Mouse (Mus musculus) myocyte (in vitro differentiated cells): ENCODE data around the gene Capn5. TPM values are rescaled to one million over a fixed set of nuclear protein-coding genes. Genes with fewer than 3 reads are reported as not detected.

Experiments
- H3K27me3 ChIP-seq: one replicate; pipeline ENCODE4 v1.6.1; 2011; ENCODE audit not compliant: control insufficient read depth, insufficient read depth, insufficient read length
- H3K36me3 ChIP-seq: one replicate; pipeline ENCODE4 v1.6.1; 2011; ENCODE audit not compliant: control insufficient read depth, insufficient read depth
- H3K4me2 ChIP-seq: one replicate; pipeline ENCODE4 v1.6.1; 2011; ENCODE audit warnings: low read depth, control low read depth
- H3K4me3 ChIP-seq: one replicate; pipeline ENCODE4 v1.5.1; 2011; ENCODE audit warnings: mild to moderate bottlenecking, control low read depth, moderate library complexity
- H3K79me2 ChIP-seq: one replicate; pipeline ENCODE4 v1.6.1; 2011; ENCODE audit not compliant: control insufficient read depth, insufficient read depth
- H3ac ChIP-seq: one replicate; pipeline ENCODE4 v1.6.1; 2011; ENCODE audit not compliant: control insufficient read depth, insufficient read length
- CEBPB ChIP-seq: IDR thresholded peaks from 2 replicates; pipeline ENCODE4 v1.6.1; 2011; ENCODE audit warnings: mild to moderate bottlenecking, moderate library complexity; ENCODE audit not compliant: poor library complexity, insufficient read depth, severe bottlenecking
- E2F4 ChIP-seq: IDR thresholded peaks from one replicate; pipeline ENCODE4 v1.6.1; 2011; ENCODE audit warnings: mild to moderate bottlenecking, control low read depth, moderate library complexity; ENCODE audit not compliant: insufficient read depth
- MAX ChIP-seq: IDR thresholded peaks from one replicate; pipeline ENCODE4 v1.6.1; 2011; ENCODE audit warnings: low read depth, mild to moderate bottlenecking, control low read depth
- MYOD1 ChIP-seq, 3 experiments: IDR thresholded peaks; one replicate each; pipeline ENCODE4 v1.6.1; 2011; ENCODE audit warnings: control low read depth in 2 of 3, low read depth in 2 of 3, mild to moderate bottlenecking in 2 of 3, moderate library complexity in 1 of 3; ENCODE audit not compliant: insufficient read length in 2 of 3, control insufficient read depth in 1 of 3
- MYOG ChIP-seq, 3 experiments: IDR thresholded peaks; one replicate each; pipeline ENCODE4 v1.6.1; 2011; ENCODE audit warnings: control low read depth in 2 of 3, low read depth in 2 of 3, mild to moderate bottlenecking in 2 of 3; ENCODE audit not compliant: insufficient read length in 2 of 3, control insufficient read depth in 1 of 3, insufficient read depth in 1 of 3
- POLR2A ChIP-seq: IDR thresholded peaks from one replicate; pipeline ENCODE4 v1.6.1; 2011; ENCODE audit warnings: low read depth, mild to moderate bottlenecking, control low read depth, moderate library complexity; ENCODE audit not compliant: insufficient read length
- POLR2AphosphoS2 ChIP-seq: IDR thresholded peaks from one replicate; pipeline ENCODE4 v1.6.1; 2011; ENCODE audit warnings: low read depth, control low read depth; ENCODE audit not compliant: insufficient read length
- REST ChIP-seq: IDR thresholded peaks from one replicate; pipeline ENCODE4 v1.6.1; 2011; ENCODE audit warnings: mild to moderate bottlenecking, control low read depth, moderate library complexity; ENCODE audit not compliant: insufficient read depth, insufficient read length
- SRF ChIP-seq: IDR thresholded peaks from one replicate; pipeline ENCODE4 v1.6.1; 2011; ENCODE audit warnings: low read depth; ENCODE audit not compliant: control insufficient read depth, insufficient read length
- TCF12 ChIP-seq: IDR thresholded peaks from one replicate; pipeline ENCODE4 v1.6.1; 2011; ENCODE audit warnings: mild to moderate bottlenecking, control low read depth; ENCODE audit not compliant: poor library complexity, insufficient read depth, severe bottlenecking
- TCF3 ChIP-seq: IDR thresholded peaks from one replicate; pipeline ENCODE4 v1.6.1; 2011; ENCODE audit warnings: low read depth, control low read depth; ENCODE audit not compliant: insufficient read length
- USF1 ChIP-seq: IDR thresholded peaks from one replicate; pipeline ENCODE4 v1.6.1; 2011; ENCODE audit warnings: low read depth, mild to moderate bottlenecking, control low read depth, moderate library complexity
- polyA plus RNA-seq: library from polyadenylated mRNA; unstranded; fragments of >200 nt; fragmentation: generic; extraction: Trizol; gene quantifications from one replicate; pipeline ENCODE4 v1.2.1, GENCODE M21; 2012; ENCODE audit warnings: missing spikeins

The Capn5 gene
- polyA plus RNA-seq, 1 experiment, result 6.2 TPM

DNA sequence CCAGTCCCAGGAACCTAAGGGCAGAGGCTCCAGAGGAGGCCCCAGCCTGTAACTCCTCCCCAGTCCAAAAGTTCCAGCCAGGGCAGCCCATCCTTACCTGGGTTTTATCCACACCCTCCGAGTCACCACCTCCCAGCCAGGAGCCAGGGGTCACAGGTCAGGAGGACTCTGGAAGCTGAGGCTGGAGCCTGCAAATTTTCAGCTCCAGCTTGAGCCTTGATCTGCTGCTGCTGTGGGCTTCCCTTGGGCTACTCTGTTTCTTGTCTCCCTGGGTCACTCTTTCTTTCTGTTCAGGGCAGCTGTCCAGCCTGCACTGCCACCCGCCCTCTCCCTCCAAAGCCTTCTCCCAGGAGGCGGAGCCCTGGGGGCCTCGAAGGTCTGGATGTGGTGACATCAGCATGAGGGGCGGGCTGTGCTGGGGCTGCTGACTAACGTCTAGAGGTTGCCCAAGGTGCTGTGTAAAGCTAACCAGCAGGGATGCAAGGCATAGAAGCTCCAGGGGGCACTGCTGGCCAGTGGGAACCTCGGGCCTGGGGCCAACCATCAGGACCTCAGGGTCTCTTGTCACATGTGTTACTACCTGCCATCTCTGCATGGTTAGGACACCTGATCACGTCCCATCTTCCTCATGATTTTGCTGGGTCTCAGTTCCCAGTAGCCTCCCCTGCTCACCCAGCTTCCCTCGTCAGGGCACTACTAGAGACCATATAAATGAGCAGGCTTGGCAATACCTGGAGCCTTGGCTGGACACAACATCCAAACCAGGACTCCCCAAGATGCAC lies 58.7 kb downstream of the Capn5 start, which contains the start of gene Myo7a:
Myo7a (minus strand) TSS at position 346 of the 782 bp plus-strand sequence.
- Histone ChIP-seq H3K27me3 (peaks cover 14% of the 10 kb centered on the region), H3K36me3 (no peaks in the 10 kb centered on the region), H3K4me3 (no peak within 1 kb of the TSS), H3ac (no peak within 1 kb of the TSS), H3K4me2 (no peak within 1 kb of the TSS), H3K79me2 (no peaks in the 10 kb centered on the region)
- TF ChIP-seq POLR2A (no peak), MYOG (IDR thresholded peaks at IDR 0.05; ENCODE audit: control insufficient read depth in 1 of 3, insufficient read depth in 1 of 3, insufficient read length in 2 of 3, low read depth in 2 of 3) (no peak), MYOD1 (IDR thresholded peaks at IDR 0.05; ENCODE audit: control insufficient read depth in 1 of 3, insufficient read length in 2 of 3, low read depth in 2 of 3) (no peak), REST (no peak), E2F4 (no peak), TCF12 (no peak), POLR2AphosphoS2 (no peak), SRF (no peak), MAX (no peak), CEBPB (no peak), TCF3 (no peak), USF1 (no peak)

DNA sequence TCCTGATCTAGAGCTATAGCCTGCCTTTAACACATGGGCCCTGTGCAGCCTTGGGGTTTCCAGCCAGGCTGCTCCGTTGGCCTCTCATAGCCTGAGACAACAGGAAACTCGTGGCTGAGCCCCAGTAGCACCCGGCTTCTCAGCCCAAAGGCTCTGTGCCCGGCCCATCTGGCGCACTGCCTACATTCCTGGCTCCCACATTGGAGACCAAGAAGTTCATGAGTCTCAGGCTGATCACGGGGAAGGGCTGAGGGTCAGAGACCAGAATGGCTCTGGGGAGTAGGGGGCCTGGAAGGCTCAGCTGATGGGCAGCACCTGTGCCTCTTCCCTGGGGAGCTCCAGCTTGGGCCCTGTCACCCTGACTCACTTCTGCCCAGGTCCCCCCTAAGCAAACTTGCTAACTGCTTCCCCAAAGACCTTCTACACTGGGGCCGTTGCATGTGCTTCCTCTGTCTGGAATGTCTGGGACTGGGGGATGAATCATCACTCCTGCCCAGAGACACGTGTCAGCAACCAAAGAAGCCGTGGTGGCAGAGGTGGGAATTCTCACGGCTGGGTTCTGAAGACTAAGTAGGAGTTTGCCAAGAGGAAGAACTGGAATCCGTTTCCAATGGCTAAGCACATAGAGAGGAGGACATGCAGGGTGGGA lies 60.9 kb downstream of the Capn5 start:
- Histone ChIP-seq H3K4me2 (peak overlapping the region; percentile 21), H3K27me3 (peaks cover 16% of the 10 kb centered on the region), H3K4me3 (no peak overlapping the region), H3K79me2 (no peaks in the 10 kb centered on the region), H3K36me3 (no peaks in the 10 kb centered on the region), H3ac (no peak overlapping the region)
- TF ChIP-seq TCF3 (no peak), E2F4 (no peak), MYOG (IDR thresholded peaks at IDR 0.05; ENCODE audit: control insufficient read depth in 1 of 3, insufficient read depth in 1 of 3, insufficient read length in 2 of 3, low read depth in 2 of 3) (no peak), TCF12 (no peak), POLR2A (no peak), CEBPB (no peak), REST (no peak), MYOD1 (IDR thresholded peaks at IDR 0.05; ENCODE audit: control insufficient read depth in 1 of 3, insufficient read length in 2 of 3, low read depth in 2 of 3) (no peak), POLR2AphosphoS2 (no peak), SRF (no peak), USF1 (no peak)

- no peaks in the 10 kb centered on the region for H3K79me2 ChIP-seq
- no peak overlapping the region for H3K4me2 ChIP-seq
- TF ChIP-seq TCF12 (no peak), POLR2A (no peak), CEBPB (no peak), E2F4 (no peak), MAX (no peak), REST (no peak), MYOG (IDR thresholded peaks at IDR 0.05; ENCODE audit: control insufficient read depth in 1 of 3, insufficient read depth in 1 of 3, insufficient read length in 2 of 3, low read depth in 2 of 3) (no peak), SRF (no peak), POLR2AphosphoS2 (no peak)
- H3ac ChIP-seq, result no peak overlapping the region
- peaks cover 20% of the 10 kb centered on the region for H3K27me3 ChIP-seq
- no peak overlapping the region for H3K4me3 ChIP-seq
- H3K36me3 ChIP-seq, result no peaks in the 10 kb centered on the region
Observed at GRCm38 (mm10) chr7:98114656-98115055, 63.4 kb downstream of the Capn5 start.

DNA sequence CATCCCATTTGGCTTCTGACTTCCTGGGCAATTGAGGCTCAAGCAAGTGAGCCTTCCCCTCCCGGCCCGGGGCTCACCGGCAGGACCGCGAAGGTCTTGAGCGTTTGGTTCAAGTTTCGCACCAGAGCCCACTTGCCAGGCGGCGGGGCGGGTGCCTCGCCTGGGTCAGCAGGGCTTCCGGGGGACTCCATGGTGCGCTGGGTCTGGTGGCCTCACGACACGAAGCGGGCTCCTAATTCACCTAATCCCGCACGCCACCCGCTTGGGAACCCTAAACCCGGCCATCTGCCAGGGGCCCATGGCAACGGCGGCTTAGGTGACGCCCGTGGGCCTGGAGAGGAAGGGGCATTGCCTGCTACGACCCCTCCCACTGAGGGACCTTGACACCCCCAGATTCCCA lies 66.8 kb downstream of the Capn5 start:
- H3K36me3 ChIP-seq, result no peaks in the 10 kb centered on the region
- no peak overlapping the region for H3K4me2 ChIP-seq
- no peaks in the 10 kb centered on the region for H3K79me2 ChIP-seq
- peaks cover 20% of the 10 kb centered on the region for H3K27me3 ChIP-seq
- H3K4me3 ChIP-seq, result no peak overlapping the region
- TF ChIP-seq TCF12 (no peak), MAX (no peak), E2F4 (no peak), USF1 (no peak), TCF3 (no peak), REST (no peak), POLR2A (no peak)
- no peak overlapping the region for H3ac ChIP-seq

GRCm38 (mm10) chr7:98109771-98110170 lies 68.3 kb downstream of the Capn5 start:
- no peak overlapping the region for H3K4me3 ChIP-seq
- no peaks in the 10 kb centered on the region for H3K79me2 ChIP-seq
- no peak overlapping the region for H3ac ChIP-seq
- H3K4me2 ChIP-seq, result no peak overlapping the region
- peaks cover 20% of the 10 kb centered on the region for H3K27me3 ChIP-seq
- TF ChIP-seq TCF12, result no peak
- TF ChIP-seq CEBPB, result no peak
- no peak for TF ChIP-seq SRF
- no peak for TF ChIP-seq POLR2AphosphoS2
- TF ChIP-seq REST, result no peak
- no peak for TF ChIP-seq USF1
- no peak for TF ChIP-seq TCF3
- TF ChIP-seq MAX, result no peak
- no peak for TF ChIP-seq MYOG (IDR thresholded peaks at IDR 0.05; ENCODE audit: control insufficient read depth in 1 of 3, insufficient read depth in 1 of 3, insufficient read length in 2 of 3, low read depth in 2 of 3)
- TF ChIP-seq E2F4, result no peak
- no peak for TF ChIP-seq POLR2A
- TF ChIP-seq MYOD1 (IDR thresholded peaks at IDR 0.05; ENCODE audit: control insufficient read depth in 1 of 3, insufficient read length in 2 of 3, low read depth in 2 of 3), result no peak
- no peaks in the 10 kb centered on the region for H3K36me3 ChIP-seq
